Mouse (Mus musculus): ENCODE results near the gene Cpt1c.

- TF ChIP-seq CTCF (IDR thresholded peaks at IDR 0.05; ENCODE audit: control insufficient read depth, insufficient read depth, insufficient read length) (no peak), MYOG (IDR thresholded peaks at IDR 0.05; ENCODE audit: control insufficient read depth, extremely low read depth, insufficient read length) (no peak), MAX (IDR thresholded peaks at IDR 0.05) (no peak)
These were observed 55.5 kb downstream of the Cpt1c start for GRCm38 (mm10) chr7:44919127-44919526.

Data from C2C12 (cell line).